Mouse (Mus musculus) heart, postnatal 36 days (tissue): Measurements from ENCODE around the gene Dchs1. TPM values are rescaled to one million over a fixed set of nuclear protein-coding genes. Genes with fewer than 3 reads are reported as not detected.

ENCODE experiments used
- DNase-seq, 2 experiments: peaks; one replicate each; pipeline ENCODE4 v3.0.0; 2021 to 2022
- intact Hi-C: fragments of 180-260 bp; cut with DNase I; formaldehyde crosslinking; loops from one replicate; pipeline ENCODE4 v1.15.1; 2025
- total RNA-seq, 2 experiments: library from RNA; stranded (reverse); gene quantifications; 2 replicates each; pipeline ENCODE4 v1.2.3; 2021

Dchs1 gene
- total RNA-seq = 1 to 10 TPM; 8.6 to 9.8 TPM

DNA sequence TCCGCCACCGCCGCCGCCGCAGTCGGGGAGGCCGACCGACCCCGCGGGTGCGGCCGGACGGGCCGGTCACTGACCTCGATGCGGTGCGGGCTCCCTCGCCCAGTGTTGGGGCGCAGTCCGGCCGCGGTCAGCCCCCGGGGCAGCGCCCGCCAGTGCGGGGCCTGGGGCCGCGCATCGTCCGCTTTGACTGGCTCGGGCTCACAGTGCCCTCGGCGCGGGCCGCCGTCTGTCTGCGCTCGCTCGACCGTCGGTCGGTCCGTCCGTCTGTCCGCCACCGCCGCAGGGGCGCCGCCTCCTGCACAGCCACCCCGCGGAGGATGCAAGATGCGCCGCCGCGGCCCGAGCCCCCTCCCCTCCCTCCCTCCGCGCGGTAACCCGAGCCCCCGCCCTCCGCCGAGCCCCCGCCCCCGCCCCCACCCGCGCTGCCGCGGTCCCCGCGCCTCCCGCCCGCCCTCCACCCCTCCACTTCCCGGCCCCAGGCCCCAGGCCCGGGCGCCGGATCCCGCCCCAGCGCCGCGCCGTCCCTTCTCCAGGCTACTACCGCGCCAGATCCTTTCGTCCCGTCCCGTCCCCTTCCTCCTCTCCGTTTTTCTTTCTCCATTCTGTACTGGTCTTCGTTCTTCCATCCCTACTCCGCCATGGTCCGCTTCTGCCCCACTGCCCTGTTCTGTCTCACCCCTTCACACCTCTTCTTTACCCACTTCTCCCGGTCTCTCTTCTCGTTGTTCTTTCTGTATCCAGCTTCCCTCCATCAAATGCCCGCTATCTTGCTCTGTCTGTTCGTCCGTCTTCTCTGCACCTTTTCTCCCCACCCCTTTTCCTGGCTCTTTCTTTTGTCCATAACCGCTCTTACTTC lies at the start of gene Dchs1:
Dchs1 (minus strand) TSS at position 370 of the 856 bp plus-strand sequence.
- peak; percentile 46 to 57 for DNase-seq
- intact Hi-C loops = loop anchor here (1.0 kb wide), 1 partner anchor 19 kb away; no protein-coding TSS in a partner anchor

GRCm38 (mm10) chr7:105824281-105824680 lies 36.8 kb upstream of the Dchs1 start:
- DNase-seq = no peak

DNA sequence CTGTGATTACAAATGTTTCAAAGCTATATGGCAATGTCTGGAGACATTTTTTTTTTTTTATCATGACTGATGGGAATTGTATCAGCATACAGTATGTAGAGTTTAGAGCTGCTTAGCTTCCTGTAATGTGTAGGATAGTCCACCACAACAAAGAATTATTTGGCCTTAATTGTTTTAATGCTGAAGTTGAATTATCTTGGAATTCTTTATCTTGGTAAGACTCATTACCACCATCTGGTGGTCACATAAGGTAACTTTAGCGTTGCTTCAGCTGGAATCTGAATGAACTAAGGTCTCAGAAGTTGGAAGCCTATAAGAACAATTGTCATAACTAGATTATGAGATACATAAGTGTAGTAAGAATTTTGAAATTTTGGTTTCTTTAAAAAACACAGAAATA lies 31.0 kb upstream of the Dchs1 start:
- intact Hi-C loops = loop anchor here (1.0 to 10.0 kb wide), 3 partner anchors 92 to 1224 kb away; no protein-coding TSS in a partner anchor

More at GRCm38 (mm10) chr7:105824281-105824680, 36.8 kb upstream of the Dchs1 start:
- intact Hi-C loops = loop anchor here (5.0 kb wide), 1 partner anchor 277 kb away; no protein-coding TSS in a partner anchor

GRCm38 (mm10) chr7:105816736-105817135 lies 29.3 kb upstream of the Dchs1 start:
- no peak for DNase-seq
- intact Hi-C loops = loop anchor here (5.0 to 10.0 kb wide), 2 partner anchors 422 to 1226 kb away; no protein-coding TSS in a partner anchor

More for the DNA sequence above, 31.0 kb upstream of the Dchs1 start:
- no peak for DNase-seq

GRCm38 (mm10) chr7:105813326-105813725 lies 25.9 kb upstream of the Dchs1 start:
- DNase-seq = no peak
- intact Hi-C loops = loop anchor here (5.0 to 10.0 kb wide), 2 partner anchors 331 to 419 kb away; partner anchors contain the start of gene Cavin3

DNA sequence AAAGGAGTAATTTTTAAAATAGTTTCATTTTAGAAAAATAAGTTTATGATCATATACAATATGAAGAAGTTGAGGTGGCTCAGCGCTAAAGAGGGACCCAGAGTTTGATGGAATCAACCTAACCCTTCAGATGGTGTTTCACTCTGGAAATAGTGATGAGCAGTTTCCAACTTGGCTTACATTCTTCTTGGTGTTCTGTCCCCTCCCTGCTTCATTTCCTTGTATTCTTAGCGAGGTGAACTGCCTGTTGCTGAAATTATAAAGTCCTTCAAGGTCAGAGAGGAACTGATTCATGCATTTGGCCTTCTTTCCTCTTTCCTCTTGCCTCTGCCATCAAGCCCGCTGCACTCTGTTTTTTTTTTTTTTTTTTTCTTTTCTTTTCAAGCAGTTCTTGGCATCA lies 25.1 kb upstream of the Dchs1 start:
- intact Hi-C loops = loop anchor here (5.0 to 10.0 kb wide), 2 partner anchors 330 to 418 kb away; partner anchors contain the start of gene Cavin3
- DNase-seq = no peak

DNA sequence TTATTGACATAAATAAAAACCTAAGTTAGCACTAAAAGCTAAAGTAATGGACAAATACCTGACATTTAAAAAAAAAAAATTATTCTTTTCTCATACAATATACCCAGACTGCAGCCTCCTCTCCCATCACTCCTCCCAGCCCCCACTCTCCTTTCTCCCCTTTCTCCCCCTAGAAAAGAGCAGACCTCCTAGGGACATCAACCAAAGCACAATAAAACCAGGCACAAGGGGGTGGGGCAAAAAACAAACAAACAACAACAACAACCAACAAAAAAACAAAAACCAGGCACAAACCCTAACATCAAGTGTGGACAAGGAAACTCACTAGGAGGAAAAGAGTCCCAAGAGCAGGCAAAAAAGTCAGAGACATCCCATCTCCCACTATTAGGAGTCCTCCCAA lies 24.1 kb upstream of the Dchs1 start:
- intact Hi-C loops = loop anchor here (2.0 to 10.0 kb wide), 5 partner anchors 75 to 417 kb away; partner anchors contain the start of genes Arfip2, Cavin3, Gm45799 and Ilk

GRCm38 (mm10) chr7:105810877-105811489 lies 23.5 kb upstream of the Dchs1 start, which contains the start of gene Mrpl17:
Mrpl17 (minus strand) TSS chr7:105811099.
- intact Hi-C loops = loop anchor here (2.0 to 10.0 kb wide), 5 partner anchors 74 to 416 kb away; partner anchors contain the start of genes Arfip2, Cavin3, Gm45799 and Ilk
- peak; percentile 99 to 100 for DNase-seq

More for the DNA sequence above, 24.1 kb upstream of the Dchs1 start:
- DNase-seq = no peak

DNA sequence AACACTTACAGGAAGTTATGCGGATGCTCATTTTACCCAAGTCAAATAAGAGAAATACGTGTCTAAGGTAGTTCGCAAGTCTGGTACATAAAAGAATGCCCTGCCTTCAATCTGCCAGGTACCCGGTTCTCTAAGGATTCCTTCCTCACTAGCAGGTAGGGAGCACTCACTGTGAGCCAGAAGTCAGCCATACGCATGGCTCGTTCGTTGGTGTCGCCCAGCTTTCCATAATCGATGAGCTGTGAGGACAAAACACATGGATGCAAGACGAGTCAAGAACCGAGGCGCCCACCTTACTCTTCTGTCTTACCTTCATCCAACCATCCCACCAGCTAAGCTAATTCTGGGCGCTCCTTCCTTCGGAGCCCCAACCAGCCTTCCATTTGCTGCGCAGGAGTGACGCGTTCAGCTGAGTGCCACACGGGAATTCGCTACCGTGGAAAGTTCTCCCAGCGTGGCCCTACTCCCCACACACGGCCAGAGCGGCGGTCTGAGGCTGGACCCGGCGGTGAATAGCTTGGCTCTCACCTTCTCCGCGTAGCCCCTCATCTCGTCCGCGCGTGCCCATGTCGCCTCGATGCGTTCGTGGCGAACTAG lies 22.9 kb upstream of the Dchs1 start:
- intact Hi-C loops = loop anchor here (2.0 to 10.0 kb wide), 5 partner anchors 74 to 416 kb away; partner anchors contain the start of genes Arfip2, Cavin3, Gm45799 and Ilk
- no peak for DNase-seq

- DNase-seq = no peak
- intact Hi-C loops = loop anchor here (2.0 to 10.0 kb wide), 7 partner anchors 17 to 415 kb away; partner anchors contain the start of genes Arfip2, Cavin3, Gm45799 and Ilk
Observed at GRCm38 (mm10) chr7:105809836-105810235, 22.4 kb upstream of the Dchs1 start.

DNA sequence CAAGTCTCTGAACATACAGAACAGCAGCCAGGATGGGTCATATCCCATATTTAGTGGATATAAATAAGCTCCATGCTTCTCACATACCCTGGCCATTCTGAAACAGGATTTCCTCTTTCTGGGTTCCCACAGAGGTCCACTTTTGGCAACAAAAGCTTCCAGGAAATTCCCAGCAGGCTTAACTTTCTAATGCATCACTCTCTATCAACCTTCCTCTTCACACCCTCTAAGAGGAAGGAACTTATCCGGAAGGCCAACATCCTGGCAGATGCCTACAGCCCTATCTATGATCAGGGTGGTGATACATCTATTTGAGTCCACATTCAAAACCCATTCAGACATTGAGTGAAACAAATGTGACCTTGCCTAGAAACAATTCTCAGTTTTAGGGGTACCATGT lies 20.9 kb upstream of the Dchs1 start:
- no peak for DNase-seq
- intact Hi-C loops = loop anchor here (2.0 kb wide), 2 partner anchors 16 to 30 kb away; no protein-coding TSS in a partner anchor

- no peak for DNase-seq
- intact Hi-C loops = no loop called here
Observed at GRCm38 (mm10) chr7:105806716-105807115, 19.3 kb upstream of the Dchs1 start.

DNA sequence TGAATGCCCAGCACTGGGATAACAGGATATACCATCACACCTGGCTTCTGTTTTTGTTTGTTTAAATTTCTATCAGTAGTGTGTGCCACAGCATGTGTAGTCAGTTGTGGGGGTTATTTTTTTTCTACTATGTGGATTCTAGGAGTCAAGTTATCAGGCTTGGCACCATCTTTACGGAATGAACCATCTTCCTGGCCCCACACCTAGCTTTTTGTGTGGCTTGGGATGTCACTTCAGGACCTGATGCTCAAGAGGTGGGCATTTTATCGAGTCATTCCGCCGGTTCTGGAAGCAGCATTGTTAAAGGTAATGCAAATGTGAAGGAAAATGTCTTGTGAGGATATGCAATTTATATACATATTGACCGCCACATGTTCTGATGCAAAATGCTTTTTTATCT lies 18.7 kb upstream of the Dchs1 start:
- no peak for DNase-seq
- intact Hi-C loops = no loop called here

- intact Hi-C loops = no loop called here
- DNase-seq = no peak
Observed at GRCm38 (mm10) chr7:105803428-105803827, 16.0 kb upstream of the Dchs1 start.

GRCm38 (mm10) chr7:105802771-105803170 lies 15.3 kb upstream of the Dchs1 start:
- no peak for DNase-seq
- intact Hi-C loops = no loop called here

- intact Hi-C loops = no loop called here
- DNase-seq = no peak
Observed at GRCm38 (mm10) chr7:105802312-105802711, 14.9 kb upstream of the Dchs1 start.

- DNase-seq = no peak
- intact Hi-C loops = no loop called here
Observed at GRCm38 (mm10) chr7:105796972-105797371, 9.5 kb upstream of the Dchs1 start.

DNA sequence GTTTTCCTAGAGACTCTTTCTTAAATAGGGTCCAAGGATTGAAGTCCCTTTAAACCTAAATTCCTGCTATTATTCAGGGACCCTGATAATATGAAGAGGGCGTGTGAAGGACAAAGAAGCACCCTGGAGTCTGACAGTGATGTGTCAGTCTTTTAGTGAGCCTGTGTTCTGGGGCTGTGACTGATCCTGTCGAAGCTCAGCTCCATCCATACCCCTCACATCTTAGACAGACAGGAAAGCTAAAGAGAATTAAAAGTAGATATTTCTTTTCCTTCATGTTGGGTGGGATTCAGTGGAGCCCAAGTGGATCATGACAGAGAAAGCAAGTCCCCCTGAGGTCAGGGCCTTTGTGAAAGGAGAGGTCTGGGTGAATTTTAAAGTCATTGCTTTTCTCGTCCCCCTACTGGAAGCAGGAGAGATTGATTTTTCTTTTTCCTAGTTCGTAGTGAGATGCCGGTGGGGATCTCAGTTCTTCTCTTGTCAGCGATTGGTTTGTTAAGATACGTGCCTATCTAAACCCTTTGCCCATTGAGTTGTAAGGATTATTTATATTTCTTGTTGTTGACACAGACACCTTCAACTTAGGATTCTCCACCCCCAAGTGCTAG lies 8.4 kb upstream of the Dchs1 start:
- no peak for DNase-seq
- intact Hi-C loops = no loop called here

GRCm38 (mm10) chr7:105793701-105794100 lies 6.2 kb upstream of the Dchs1 start:
- intact Hi-C loops = loop anchor here (2.0 kb wide), 1 partner anchor 15 kb away; no protein-coding TSS in a partner anchor
- peak in 1 of 2 experiments; percentile 33 for DNase-seq

GRCm38 (mm10) chr7:105791147-105791546 lies 3.7 kb upstream of the Dchs1 start:
- no peak for DNase-seq
- intact Hi-C loops = no loop called here
